Mouse (Mus musculus) liver (tissue): ENCODE data around the gene Srxn1.
"Not testable (repeated sequence)": the region's sequence is repeated elsewhere in the genome, so short reads cannot be mapped to it uniquely, and the experiment has no call there.

Source experiments
- DNase-seq: peaks from one replicate; pipeline ENCODE4 v3.0.0-alpha.2; 2020; ENCODE audit warnings: mixed read lengths

The Srxn1 gene

DNA sequence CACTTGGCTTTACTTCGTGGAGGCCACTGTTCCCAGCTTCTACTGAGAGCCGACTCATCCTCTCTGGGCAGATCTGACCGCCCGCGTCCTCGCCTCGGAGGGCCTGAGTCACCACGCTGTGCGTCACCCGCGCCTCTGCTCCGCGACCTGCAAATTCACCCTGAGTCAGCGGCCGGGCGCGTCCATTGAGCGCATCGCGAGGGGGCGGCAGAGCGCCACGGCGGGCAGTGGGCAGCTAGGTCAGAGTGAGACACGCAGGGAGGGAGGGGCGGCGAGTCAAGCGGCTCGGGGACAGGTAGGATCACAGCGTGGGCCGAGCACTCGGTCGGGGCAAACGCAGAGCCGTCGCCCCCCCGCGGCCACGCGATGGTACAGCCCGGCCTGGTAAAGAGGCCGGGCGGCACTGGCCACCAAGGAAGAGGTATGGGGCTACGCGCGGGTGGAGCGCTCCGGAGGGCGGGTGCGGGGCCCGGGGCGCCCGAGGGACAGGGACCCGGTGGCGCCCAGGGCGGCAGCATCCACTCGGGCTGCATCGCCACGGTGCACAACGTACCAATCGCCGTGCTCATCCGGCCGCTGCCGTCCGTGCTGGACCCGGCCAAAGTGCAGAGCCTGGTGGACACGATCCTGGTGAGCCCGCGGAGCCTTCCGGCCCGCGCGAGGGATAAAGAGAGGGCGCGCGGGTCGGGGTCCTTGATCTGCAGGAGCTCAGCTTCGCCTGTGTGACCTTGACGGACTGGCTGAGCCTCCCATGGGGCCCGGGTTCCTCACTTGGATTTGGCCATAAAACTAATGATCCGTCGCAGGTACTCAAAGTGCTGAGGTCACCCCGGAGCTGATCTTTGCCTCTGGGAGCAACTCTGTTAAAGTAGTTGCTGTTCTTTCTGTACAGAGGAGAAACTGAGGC, at the start of gene Srxn1:
Gene Srxn1 (plus strand): TSS at position 199 of the 907 bp plus-strand sequence.
- peak; percentile 94 for DNase-seq

DNA sequence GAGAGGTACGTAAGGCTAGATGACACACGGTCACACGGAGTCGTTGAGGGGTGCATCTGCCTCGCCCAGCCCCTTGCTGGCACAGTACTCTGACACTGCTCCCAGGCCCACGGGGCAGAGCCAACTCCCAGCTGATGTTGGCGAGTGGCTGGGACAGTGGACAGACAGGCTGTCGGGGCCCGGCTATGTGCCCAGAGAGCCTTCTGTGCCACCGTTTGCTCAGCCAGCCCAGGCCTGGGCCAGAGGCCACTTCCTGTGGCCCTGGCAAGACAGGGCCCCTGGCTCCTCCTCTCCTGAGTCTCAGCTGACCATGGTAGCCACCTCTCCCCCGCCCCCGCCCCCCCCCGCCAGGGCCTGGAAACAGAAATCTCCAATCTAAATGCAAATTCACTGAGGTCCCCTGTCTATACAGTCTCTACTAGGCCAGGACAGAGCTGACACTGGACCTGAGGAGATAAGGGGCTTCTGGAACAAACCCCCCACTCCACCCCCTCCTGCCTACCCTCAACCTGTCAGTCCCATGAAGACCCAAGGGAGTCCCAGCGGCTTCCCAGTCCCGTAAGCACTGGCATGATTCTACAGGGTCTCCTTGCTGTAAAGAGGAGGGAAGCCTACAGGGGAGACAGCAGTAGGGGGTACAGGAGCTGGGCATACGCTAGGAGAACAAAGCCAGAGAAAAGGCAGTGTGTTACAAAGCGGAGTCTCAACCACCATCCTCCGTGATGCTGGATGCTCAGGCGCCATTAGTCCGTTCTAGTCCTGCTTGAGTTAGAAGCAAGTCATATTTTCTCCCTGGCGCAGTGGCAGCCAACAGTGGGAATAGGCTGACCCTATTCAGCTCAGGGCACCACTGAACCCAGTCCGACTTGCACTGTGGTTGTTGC, 48.7 kb upstream of the Srxn1 start:
- no peak for DNase-seq

- no peak for DNase-seq
Observed at GRCm38 (mm10) chr2:152057252-152057563, 48.1 kb upstream of the Srxn1 start.

DNA sequence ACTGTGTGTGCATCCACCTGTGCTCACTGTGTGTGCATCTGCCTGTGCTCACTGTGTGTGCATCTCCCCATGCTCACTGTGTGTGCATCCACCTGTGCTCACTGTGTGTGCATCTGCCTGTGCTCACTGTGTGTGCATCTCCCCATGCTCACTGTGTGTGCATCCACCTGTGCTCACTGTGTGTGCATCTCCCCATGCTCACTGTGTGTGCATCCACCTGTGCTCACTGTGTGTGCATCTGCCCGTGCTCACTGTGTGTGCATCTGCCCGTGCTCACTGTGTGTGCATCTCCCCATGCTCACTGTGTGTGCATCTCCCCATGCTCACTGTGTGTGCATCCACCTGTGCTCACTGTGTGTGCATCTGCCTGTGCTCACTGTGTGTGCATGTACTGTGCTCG, 42.5 kb upstream of the Srxn1 start:
- not testable (repeated sequence) for DNase-seq

GRCm38 (mm10) chr2:152068660-152069433, 36.5 kb upstream of the Srxn1 start:
- DNase-seq, result no peak

DNA sequence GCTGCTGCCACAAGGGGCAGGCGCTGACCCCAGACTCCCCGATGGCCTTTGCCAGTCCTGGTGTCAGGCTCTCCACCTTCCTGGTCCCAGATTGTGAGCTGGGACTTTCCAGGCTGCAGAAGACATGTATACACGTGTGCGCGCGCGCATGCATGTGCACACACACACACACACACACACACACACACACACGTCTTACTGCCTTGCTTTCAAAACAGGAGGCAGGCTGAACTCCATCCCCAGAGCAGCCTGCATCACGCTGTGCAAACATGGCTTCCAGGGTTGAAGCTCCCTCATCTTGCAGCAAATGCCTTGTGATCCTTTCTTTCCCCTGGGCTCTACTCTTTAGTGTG, 35.9 kb upstream of the Srxn1 start:
- no peak for DNase-seq

- DNase-seq, result no peak
Observed at GRCm38 (mm10) chr2:152069941-152070340, 35.4 kb upstream of the Srxn1 start.

DNA sequence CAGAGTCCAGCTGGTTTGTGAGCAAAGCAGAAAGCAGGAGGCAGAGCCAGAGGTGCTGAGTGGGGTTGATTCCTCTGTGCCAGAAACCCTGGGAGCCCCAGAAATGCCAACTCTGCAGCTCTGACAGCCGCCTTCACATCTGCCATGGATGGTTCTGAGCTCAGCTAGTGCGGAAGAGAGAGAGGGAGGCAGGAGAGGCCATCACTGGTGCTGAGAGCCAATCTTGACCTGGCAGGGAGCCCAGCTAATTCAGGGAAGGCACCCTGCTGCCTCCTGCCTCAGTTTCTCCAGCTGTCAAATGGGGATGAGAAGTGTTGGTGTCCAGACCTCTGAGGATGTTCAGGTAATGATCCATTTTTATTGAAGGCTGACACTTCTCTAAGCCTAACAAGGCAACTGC, 30.8 kb upstream of the Srxn1 start:
- no peak for DNase-seq

DNA sequence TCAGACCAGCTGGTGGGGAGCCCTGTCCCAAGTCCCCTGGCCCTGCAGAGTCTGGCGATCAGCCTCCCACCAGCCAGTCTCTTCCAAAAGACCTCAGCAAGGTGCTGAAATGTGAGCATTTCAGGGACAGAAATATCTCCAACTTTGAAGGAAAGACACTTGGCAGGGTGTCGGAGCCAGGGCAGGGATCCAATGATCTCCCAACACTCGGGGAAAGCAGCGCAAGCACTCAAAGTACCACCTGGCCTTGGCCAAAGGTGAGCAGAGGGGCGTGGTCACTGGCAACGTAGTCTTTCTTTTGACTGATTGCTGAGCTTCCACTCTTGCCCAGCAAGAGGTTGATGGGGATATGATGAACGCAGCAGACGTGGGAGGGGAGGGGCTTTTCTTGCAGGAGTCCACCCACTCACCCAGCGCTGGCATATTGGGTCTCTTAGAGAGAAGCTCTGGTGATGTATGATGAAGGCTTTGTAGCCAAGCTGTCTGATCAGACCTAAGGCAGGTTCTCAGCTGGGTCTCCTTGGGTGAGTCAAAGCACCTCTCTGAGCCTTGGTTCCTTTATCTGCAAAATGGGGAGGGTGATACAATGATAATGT, 29.9 kb upstream of the Srxn1 start:
- DNase-seq, result no peak

- no peak for DNase-seq
Observed at GRCm38 (mm10) chr2:152077337-152077736, 28.0 kb upstream of the Srxn1 start.

- DNase-seq, result peak; percentile 21
Observed at GRCm38 (mm10) chr2:152080685-152081541, 24.4 kb upstream of the Srxn1 start, which contains the start of gene Scrt2. Gene Scrt2, plus strand, starts transcription at chr2:152081529.

DNA sequence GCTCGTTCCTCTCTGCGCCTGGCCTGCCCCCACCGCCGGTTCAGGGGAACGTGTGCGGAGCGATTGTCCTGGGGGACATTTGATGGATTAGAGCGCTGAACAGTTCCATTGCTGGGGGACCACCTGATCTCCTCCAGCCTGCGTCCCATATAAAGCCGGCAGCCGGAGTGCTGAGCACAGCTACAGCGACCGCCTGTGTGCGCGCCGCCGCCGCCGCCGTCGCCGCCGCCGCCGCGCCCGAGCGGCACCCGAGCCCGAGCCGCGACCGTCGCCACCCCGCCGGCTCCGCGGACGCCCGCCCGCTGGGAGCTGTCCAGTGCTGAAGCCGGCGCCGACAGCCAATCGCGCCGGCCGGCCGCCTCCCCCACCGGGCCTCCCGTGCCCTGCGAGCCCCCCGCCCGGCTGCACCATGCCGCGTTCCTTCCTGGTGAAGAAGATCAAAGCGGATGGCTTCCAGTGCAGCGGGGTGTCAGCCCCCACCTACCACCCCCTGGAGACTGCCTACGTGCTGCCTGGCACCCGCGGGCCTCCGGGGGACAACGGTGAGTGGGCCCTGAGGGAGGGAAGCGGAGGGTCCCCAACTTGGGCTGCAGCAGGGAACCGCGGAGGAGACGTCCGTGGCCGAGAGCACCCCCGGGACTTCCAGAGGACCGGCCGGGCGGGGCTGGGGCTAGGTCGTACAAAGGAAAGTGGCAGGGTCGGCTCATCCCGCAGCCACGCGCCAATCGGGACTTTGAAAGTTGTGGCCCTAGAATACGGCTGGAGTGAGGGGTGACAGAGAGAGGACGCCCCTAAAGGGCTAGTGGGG, 23.5 kb upstream of the Srxn1 start:
- DNase-seq, result peak; percentile 78

DNA sequence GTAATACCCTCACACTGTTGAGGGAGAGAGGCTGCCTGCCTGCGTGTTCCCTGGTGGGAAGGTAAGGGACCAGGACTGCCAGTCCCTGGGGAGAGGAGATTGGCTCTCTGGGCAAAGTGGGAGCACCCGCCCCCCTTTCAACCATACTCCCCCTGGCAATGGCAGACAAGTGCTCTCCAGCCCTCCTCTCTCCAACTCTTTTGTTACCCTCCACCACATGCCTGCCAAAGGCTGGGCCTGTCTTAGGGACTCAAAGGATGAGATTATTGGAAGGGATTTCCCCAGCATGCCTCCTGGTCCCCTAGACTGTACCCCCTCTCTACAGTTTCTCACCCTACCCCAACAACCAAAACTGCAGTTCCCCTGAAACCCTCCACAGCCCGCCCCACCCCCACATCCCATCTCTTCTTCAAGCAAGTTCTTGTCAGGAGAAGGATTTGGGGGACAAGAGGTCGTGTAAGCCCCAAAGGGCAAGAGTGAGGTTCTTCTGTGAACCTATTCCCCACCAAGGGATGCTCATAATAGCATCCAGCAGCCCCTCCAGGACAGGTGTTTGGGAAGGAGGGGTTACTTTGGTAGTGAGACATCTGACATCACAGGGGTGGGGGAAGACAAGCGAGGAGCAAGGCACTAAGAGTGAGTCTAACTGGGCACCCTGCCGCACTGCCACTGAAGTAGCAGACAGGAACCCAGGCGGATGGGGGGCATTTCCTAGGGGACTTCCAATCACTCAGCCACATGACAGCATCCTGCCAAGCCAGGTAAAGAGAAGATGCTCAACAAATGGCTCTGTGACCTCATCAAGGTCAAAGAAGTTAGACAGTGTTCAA, 22.6 kb upstream of the Srxn1 start:
- DNase-seq, result no peak

DNA sequence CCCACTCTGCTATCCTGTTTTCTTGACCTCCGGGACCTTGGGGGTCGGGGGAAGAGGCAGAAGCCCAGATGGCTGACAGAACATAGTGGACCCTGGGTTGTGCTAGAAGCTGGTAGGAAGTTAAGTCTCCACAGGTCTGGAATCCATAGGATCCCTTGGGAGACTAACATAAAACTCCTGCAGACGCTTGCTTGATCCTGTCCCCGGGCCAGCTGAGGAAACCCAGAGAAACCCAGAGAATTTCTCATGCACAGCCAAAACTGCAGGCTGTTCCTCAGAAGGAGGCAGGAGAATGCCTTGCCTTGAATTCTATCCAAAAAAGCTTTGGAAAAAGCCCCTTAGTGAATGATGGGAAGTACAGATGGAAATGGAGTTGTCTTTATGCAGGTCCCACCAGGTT, 21.9 kb upstream of the Srxn1 start:
- no peak for DNase-seq

DNA sequence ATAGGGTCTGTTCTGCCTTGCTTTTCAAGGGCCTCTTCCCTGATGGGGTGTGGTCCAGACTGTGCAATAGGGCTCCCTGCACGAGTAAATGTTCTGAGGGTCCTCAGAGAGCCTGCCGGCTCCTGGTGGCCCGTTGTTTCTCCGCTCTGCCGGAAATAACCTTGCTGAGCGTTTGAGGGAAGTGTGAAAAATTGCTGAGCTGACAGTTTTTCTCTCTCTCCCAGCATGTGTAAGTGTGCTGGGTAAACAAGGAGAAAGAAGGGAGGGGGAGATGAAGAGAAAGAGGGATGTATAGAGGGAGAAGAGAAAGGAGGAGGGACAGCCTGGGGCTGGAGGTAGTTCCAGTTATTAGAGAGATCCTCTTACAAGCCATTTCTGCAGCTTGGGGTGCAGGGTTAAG, 21.0 kb upstream of the Srxn1 start:
- DNase-seq, result no peak

GRCm38 (mm10) chr2:152085414-152085813, 19.9 kb upstream of the Srxn1 start:
- no peak for DNase-seq

DNA sequence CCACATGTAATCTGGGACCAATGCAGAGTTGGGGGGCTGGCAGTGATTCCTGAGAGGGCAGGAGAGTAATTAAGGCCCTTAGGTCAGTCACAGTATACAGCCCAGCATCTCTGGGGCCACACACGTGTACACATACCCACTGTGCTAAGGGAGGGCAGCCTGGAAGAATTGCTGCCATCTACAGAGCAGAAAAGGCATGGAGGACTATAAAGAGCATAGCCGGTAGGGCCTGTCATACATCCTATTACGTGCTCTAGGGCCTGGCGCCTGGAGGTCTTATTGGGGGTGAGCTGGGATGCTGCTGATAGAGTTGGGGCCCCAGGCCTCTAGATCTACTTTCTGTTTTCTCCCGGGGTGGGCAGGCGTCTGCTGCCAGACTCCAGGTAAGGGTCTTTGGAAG, 18.9 kb upstream of the Srxn1 start:
- no peak for DNase-seq

DNA sequence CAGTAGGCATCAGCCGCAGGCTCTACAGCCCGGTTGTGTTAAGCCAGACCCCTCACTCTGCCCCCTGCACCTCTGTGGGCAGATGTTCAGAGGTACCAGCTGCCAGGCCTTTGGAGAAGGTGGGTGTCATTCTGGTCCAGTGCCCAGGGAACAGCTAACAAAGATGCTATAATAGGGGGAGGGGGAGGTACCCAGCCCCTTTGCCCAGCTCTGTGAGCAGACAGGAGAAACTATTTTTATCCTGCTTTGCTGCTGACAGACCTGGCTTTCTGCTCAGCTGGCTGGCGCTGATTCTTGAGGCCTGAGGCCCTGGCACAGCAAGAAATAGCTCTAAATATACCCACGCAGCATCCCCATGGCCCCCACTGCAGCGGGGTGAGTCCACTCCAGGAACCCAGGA, 18.2 kb upstream of the Srxn1 start:
- no peak for DNase-seq

DNA sequence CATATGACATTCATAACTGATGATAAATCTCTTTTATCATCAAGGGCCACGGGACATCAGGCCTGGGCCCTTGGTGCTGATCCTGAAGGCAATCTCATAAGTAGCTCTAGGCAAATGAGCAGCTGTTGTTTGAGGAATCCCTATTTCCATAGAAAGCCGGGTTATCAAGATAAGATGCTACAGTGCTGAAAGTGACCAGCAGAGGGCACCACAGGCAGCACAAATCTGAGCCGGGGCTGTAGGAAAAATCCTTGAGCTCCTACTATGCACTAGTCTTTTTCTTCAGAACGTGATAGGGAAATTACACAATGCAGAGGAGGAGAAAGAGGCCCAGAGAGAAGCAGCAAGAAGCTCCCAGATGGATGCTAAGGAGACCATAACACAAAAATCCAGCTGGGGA, 16.2 kb upstream of the Srxn1 start:
- DNase-seq, result peak; percentile 60

DNA sequence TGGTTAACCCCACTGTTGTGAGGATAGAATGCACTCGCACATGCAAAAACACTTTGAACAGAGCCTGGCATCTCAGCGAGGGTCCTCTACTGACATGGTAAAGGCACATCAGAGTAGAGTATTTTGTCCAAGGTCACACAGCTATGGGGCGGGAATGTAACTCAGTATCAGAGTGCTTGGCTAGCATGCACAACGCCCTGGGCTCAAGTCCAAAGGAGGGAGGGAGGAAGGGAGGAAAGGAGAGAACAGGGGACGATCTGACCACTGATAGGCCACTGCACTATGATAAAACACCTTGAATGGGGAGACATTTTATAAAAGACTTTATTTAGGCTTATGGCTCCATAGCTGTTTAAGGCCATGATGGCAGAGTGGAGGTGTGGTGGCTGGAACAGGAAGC, 15.7 kb upstream of the Srxn1 start:
- no peak for DNase-seq
